Mouse (Mus musculus) MEL (cell line): ENCODE measurements at regions not wholly inside any gene's neighbourhood (a gene's known extent, or its start where the extent isn't known, plus 50 kb on each side); places are given as distances from the start of the nearest gene placed in this dataset.

Source experiments
- DNase-seq: peaks from one replicate; pipeline ENCODE4 v3.0.0; 2011; ENCODE audit warnings: low read depth, low spot score
- H3K27ac ChIP-seq: 2 replicates; pipeline ENCODE4 v1.5.1; 2012; ENCODE audit warnings: low read depth, mild to moderate bottlenecking, control low read depth, low read length, moderate library complexity; ENCODE audit not compliant: control insufficient read depth
- H3K27me3 ChIP-seq, 2 experiments: fragments of 150-350 bp in 1 of 2; sonication (generic) in 1 of 2; 2 replicates each; pipeline ENCODE4 v1.6.1; 2012; ENCODE audit warnings: low read length in 2 of 2, mild to moderate bottlenecking in 2 of 2, improper control_type of control experiment in 1 of 2, moderate library complexity in 1 of 2; ENCODE audit not compliant: insufficient read depth in 2 of 2, control insufficient read depth in 1 of 2
- H3K36me3 ChIP-seq, 2 experiments: 2 replicates each; pipeline ENCODE4 v1.6.1; 2012 to 2014; ENCODE audit warnings: low read length in 2 of 2, improper control_type of control experiment in 1 of 2, inconsistent platforms in 1 of 2, mild to moderate bottlenecking in 1 of 2; ENCODE audit not compliant: insufficient read depth in 2 of 2, control insufficient read depth in 1 of 2
- H3K4me1 ChIP-seq, 2 experiments: fragments of 150-350 bp in 1 of 2; sonication (generic) in 1 of 2; 2 replicates each; pipeline ENCODE4 v1.6.1; 2012; ENCODE audit warnings: low read length in 2 of 2, improper control_type of control experiment in 1 of 2, mild to moderate bottlenecking in 1 of 2; ENCODE audit not compliant: insufficient read depth in 2 of 2, control insufficient read depth in 1 of 2
- H3K4me3 ChIP-seq, 2 experiments: fragments of 150-350 bp in 1 of 2; sonication (generic) in 1 of 2; 2 replicates each; pipeline ENCODE4 v1.5.1; 2012; ENCODE audit warnings: low read depth in 2 of 2, low read length in 2 of 2, mild to moderate bottlenecking in 2 of 2, moderate library complexity in 2 of 2, control low read depth in 1 of 2, improper control_type of control experiment in 1 of 2; ENCODE audit not compliant: control insufficient read depth in 1 of 2, insufficient read depth in 1 of 2
- H3K79me2 ChIP-seq: 2 replicates; pipeline ENCODE4 v1.6.1; 2012; ENCODE audit warnings: mild to moderate bottlenecking, low read length, moderate library complexity; ENCODE audit not compliant: control insufficient read depth, poor library complexity, insufficient read depth
- H3K9ac ChIP-seq: 2 replicates; pipeline ENCODE4 v1.6.1; 2012; ENCODE audit warnings: low read depth, mild to moderate bottlenecking, control low read depth, low read length, moderate library complexity; ENCODE audit not compliant: control insufficient read depth, poor library complexity, severe bottlenecking
- H3K9me3 ChIP-seq: fragments of 150-350 bp; sonication (generic); replicated peaks from 2 replicates; pipeline ENCODE4 v1.6.1; 2012; ENCODE audit warnings: mild to moderate bottlenecking, low read length, improper control_type of control experiment, moderate library complexity; ENCODE audit not compliant: insufficient read depth
- BHLHE40 ChIP-seq: IDR thresholded peaks from 2 replicates; pipeline ENCODE4 v1.6.1; 2012; ENCODE audit warnings: low read depth, mild to moderate bottlenecking, inconsistent platforms, low read length, improper control_type of control experiment, borderline replicate concordance
- CHD1 ChIP-seq: IDR thresholded peaks from 2 replicates; pipeline ENCODE4 v1.6.1; 2012; ENCODE audit warnings: low read depth, mild to moderate bottlenecking, inconsistent platforms, low read length, improper control_type of control experiment
- CHD2 ChIP-seq: IDR thresholded peaks from 2 replicates; pipeline ENCODE4 v1.6.1; 2011; ENCODE audit warnings: low read length, improper control_type of control experiment
- CTCF ChIP-seq, 3 experiments: IDR thresholded peaks in 2 of 3; conservative IDR thresholded peaks in 1 of 3; 2 replicates each; pipeline ENCODE4 v1.5.1; 2011 to 2012; ENCODE audit warnings: low read length in 3 of 3, low read depth in 2 of 3, mild to moderate bottlenecking in 2 of 3, improper control_type of control experiment in 1 of 3, inconsistent platforms in 1 of 3, mixed read lengths in 1 of 3, moderate library complexity in 1 of 3; ENCODE audit not compliant: control insufficient read depth in 1 of 3, insufficient read depth in 1 of 3, poor library complexity in 1 of 3, severe bottlenecking in 1 of 3
- ELF1 ChIP-seq: IDR thresholded peaks from 2 replicates; pipeline ENCODE4 v1.6.1; 2014; ENCODE audit warnings: low read depth, mild to moderate bottlenecking, inconsistent platforms, low read length, improper control_type of control experiment, moderate library complexity
- EP300 ChIP-seq, 2 experiments: IDR thresholded peaks; 2 replicates each; pipeline ENCODE4 v1.6.1; 2011; ENCODE audit warnings: improper control_type of control experiment in 2 of 2, low read length in 2 of 2, low read depth in 1 of 2, mild to moderate bottlenecking in 1 of 2
- ETS1 ChIP-seq: IDR thresholded peaks from 2 replicates; pipeline ENCODE4 v1.6.1; 2012; ENCODE audit warnings: low read depth, mild to moderate bottlenecking, inconsistent platforms, low read length, improper control_type of control experiment, moderate library complexity
- GABPA ChIP-seq: IDR thresholded peaks from 2 replicates; pipeline ENCODE4 v1.6.1; 2012; ENCODE audit warnings: low read depth, mild to moderate bottlenecking, inconsistent platforms, low read length, improper control_type of control experiment, moderate library complexity
- GATA1 ChIP-seq: IDR thresholded peaks from 2 replicates; pipeline ENCODE4 v1.6.1; 2011; ENCODE audit warnings: low read depth, low read length, improper control_type of control experiment
- MAZ ChIP-seq: IDR thresholded peaks from 2 replicates; pipeline ENCODE4 v1.6.1; 2012; ENCODE audit warnings: low read depth, mild to moderate bottlenecking, inconsistent platforms, low read length, improper control_type of control experiment
- MYB ChIP-seq: IDR thresholded peaks from 2 replicates; pipeline ENCODE4 v1.6.1; 2011; ENCODE audit warnings: mild to moderate bottlenecking, low read depth, low read length, improper control_type of control experiment
- MYC ChIP-seq: IDR thresholded peaks from 2 replicates; pipeline ENCODE4 v1.6.1; 2011; ENCODE audit warnings: low read depth, mild to moderate bottlenecking, low read length, improper control_type of control experiment, moderate library complexity
- POLR2AphosphoS5 ChIP-seq: IDR thresholded peaks from 2 replicates; pipeline ENCODE4 v1.6.1; 2012; ENCODE audit warnings: low read depth, borderline replicate concordance, mild to moderate bottlenecking, inconsistent platforms, low read length, moderate library complexity, mixed read lengths
- RCOR1 ChIP-seq: IDR thresholded peaks from 2 replicates; pipeline ENCODE4 v1.6.1; 2012; ENCODE audit warnings: low read depth, mild to moderate bottlenecking, inconsistent platforms, low read length, improper control_type of control experiment
- SMC3 ChIP-seq: IDR thresholded peaks from 2 replicates; pipeline ENCODE4 v1.6.1; 2011; ENCODE audit warnings: low read depth, low read length, improper control_type of control experiment
- TAL1 ChIP-seq: IDR thresholded peaks from 2 replicates; pipeline ENCODE4 v1.6.1; 2012; ENCODE audit warnings: mild to moderate bottlenecking, inconsistent platforms, low read length, moderate library complexity, mixed read lengths
- TBP ChIP-seq: IDR thresholded peaks from 2 replicates; pipeline ENCODE4 v1.8.0; 2011; ENCODE audit warnings: low read depth, low read length, improper control_type of control experiment
- USF1 ChIP-seq: IDR thresholded peaks from 2 replicates; pipeline ENCODE4 v1.6.1; 2014; ENCODE audit warnings: low read depth, mild to moderate bottlenecking, inconsistent platforms, low read length, improper control_type of control experiment, moderate library complexity
- USF2 ChIP-seq, 2 experiments: IDR thresholded peaks; 2 replicates each; pipeline ENCODE4 v1.6.1; 2011 to 2012; ENCODE audit warnings: improper control_type of control experiment in 2 of 2, low read length in 2 of 2, borderline replicate concordance in 1 of 2, inconsistent platforms in 1 of 2, low read depth in 1 of 2, mild to moderate bottlenecking in 1 of 2; ENCODE audit not compliant: insufficient read depth in 1 of 2
- ZKSCAN1 ChIP-seq: IDR thresholded peaks from 2 replicates; pipeline ENCODE4 v1.6.1; 2012; ENCODE audit warnings: low read depth, mild to moderate bottlenecking, inconsistent platforms, low read length, improper control_type of control experiment, moderate library complexity
- ZMIZ1 ChIP-seq: IDR thresholded peaks from 2 replicates; pipeline ENCODE4 v1.6.1; 2012; ENCODE audit warnings: low read depth, mild to moderate bottlenecking, inconsistent platforms, low read length, improper control_type of control experiment, moderate library complexity
- ZNF384 ChIP-seq: IDR thresholded peaks from 2 replicates; pipeline ENCODE4 v1.6.1; 2012; ENCODE audit warnings: low read depth, mild to moderate bottlenecking, inconsistent platforms, low read length, improper control_type of control experiment

GRCm38 (mm10) chr13:59370141-59370816 lies 214.7 kb downstream of the Agtpbp1 start:
- DNase-seq = no peak
- Histone ChIP-seq H3K27ac (no peak overlapping the region), H3K36me3 (no peaks in the 10 kb centered on the region), H3K4me3 (no peak overlapping the region), H3K9ac (no peak overlapping the region), H3K9me3 (no peaks in the 10 kb centered on the region), H3K4me1 (no peaks in the 10 kb centered on the region), H3K79me2 (no peaks in the 10 kb centered on the region), H3K27me3 (no peaks in the 10 kb centered on the region; a peak in 2 of 4 replicates)
- no peak for TF ChIP-seq CHD1
- no peak for TF ChIP-seq MAZ
- TF ChIP-seq USF1 = no peak
- TF ChIP-seq CTCF (IDR thresholded peaks at IDR 0.05 in 2 of 3, conservative IDR thresholded peaks at IDR 0.05 in 1 of 3; ENCODE audit: control insufficient read depth in 1 of 3, insufficient read depth in 1 of 3, low read depth in 2 of 3, low read length in 3 of 3, poor library complexity in 1 of 3, severe bottlenecking in 1 of 3) = no peak
- TF ChIP-seq ELF1 = no peak
- TF ChIP-seq ZMIZ1 = no peak
- no peak for TF ChIP-seq ETS1
- TF ChIP-seq CHD2 = no peak
- no peak for TF ChIP-seq TAL1
- TF ChIP-seq EP300 (IDR thresholded peaks at IDR 0.05; ENCODE audit: low read depth in 1 of 2, low read length in 2 of 2) = no peak
- no peak for TF ChIP-seq RCOR1
- TF ChIP-seq TBP = no peak
- TF ChIP-seq BHLHE40 = no peak
- no peak for TF ChIP-seq MYB

GRCm38 (mm10) chr13:59368550-59369449 lies 216.2 kb downstream of the Agtpbp1 start:
- no peaks in the 10 kb centered on the region; a peak in 2 of 4 replicates for H3K27me3 ChIP-seq
- H3K4me3 ChIP-seq = no peak overlapping the region
- H3K9ac ChIP-seq = no peak overlapping the region
- DNase-seq = no peak
- no peaks in the 10 kb centered on the region for H3K36me3 ChIP-seq
- H3K27ac ChIP-seq = no peak overlapping the region
- H3K9me3 ChIP-seq = no peaks in the 10 kb centered on the region
- H3K79me2 ChIP-seq = no peaks in the 10 kb centered on the region
- H3K4me1 ChIP-seq = no peaks in the 10 kb centered on the region
- no peak for TF ChIP-seq MAZ
- no peak for TF ChIP-seq SMC3
- no peak for TF ChIP-seq USF2 (IDR thresholded peaks at IDR 0.05; ENCODE audit: borderline replicate concordance in 1 of 2, insufficient read depth in 1 of 2, low read depth in 1 of 2, low read length in 2 of 2)
- TF ChIP-seq MYC = no peak
- no peak for TF ChIP-seq ZKSCAN1
- TF ChIP-seq POLR2AphosphoS5 = no peak
- no peak for TF ChIP-seq BHLHE40
- TF ChIP-seq TBP = no peak
- TF ChIP-seq ZNF384 = no peak
- no peak for TF ChIP-seq GATA1
- TF ChIP-seq CHD1 = no peak
- TF ChIP-seq EP300 (IDR thresholded peaks at IDR 0.05; ENCODE audit: low read depth in 1 of 2, low read length in 2 of 2) = no peak
- no peak for TF ChIP-seq GABPA
- no peak for TF ChIP-seq RCOR1
- TF ChIP-seq, all 39 proteins: peak for 0
